Mouse (Mus musculus): ENCODE measurements around the gene Ddx49. TPM values are rescaled to one million over a fixed set of nuclear protein-coding genes. Genes with fewer than 3 reads are reported as not detected.
A peak's percentile ranks its signal among the peaks of the same experiment; 100 is the strongest.

Gene Ddx49
- polyA plus RNA-seq, 1 experiment: 49.4 TPM

- H3K4me3 ChIP-seq (ENCODE audit: low read depth, low read length): no peak overlapping the region
- no peak overlapping the region for H3K27ac ChIP-seq (ENCODE audit: insufficient read depth, low read depth, low read length)
- 0 out of 2 replicates have a peak, but pooled peaks cover 3% of the 10 kb centered on the region for H3K4me1 ChIP-seq (ENCODE audit: control insufficient read depth, insufficient read depth, insufficient read length, low read length)
- TF ChIP-seq CTCF (IDR thresholded peaks at IDR 0.05; ENCODE audit: extremely low read depth, insufficient read length, insufficient replicate concordance, low read depth, low read length) (no peak), POLR2A (IDR thresholded peaks at IDR 0.05; ENCODE audit: low read depth, low read length) (no peak)
- no peaks in the 10 kb centered on the region; the same call in 1 of the 2 replicates for H3K27me3 ChIP-seq (ENCODE audit: control insufficient read depth, insufficient read depth, low read length)
- WGBS: 77% methylated on average over 5 of the region's 5 CpGs
- peaks cover 7% of the 10 kb centered on the region for H3K36me3 ChIP-seq (ENCODE audit: control insufficient read depth, insufficient read depth, low read length)
These were observed 15.6 kb upstream of the Ddx49 start for GRCm38 (mm10) chr8:70317872-70318271.

- H3K4me1 ChIP-seq (ENCODE audit: control insufficient read depth, insufficient read depth, insufficient read length, low read length): 0 out of 2 replicates have a peak, but pooled peaks cover 3% of the 10 kb centered on the region
- H3K4me3 ChIP-seq (ENCODE audit: low read depth, low read length): no peak overlapping the region
- no peak for TF ChIP-seq CTCF (IDR thresholded peaks at IDR 0.05; ENCODE audit: extremely low read depth, insufficient read length, insufficient replicate concordance, low read depth, low read length)
- no peak for TF ChIP-seq POLR2A (IDR thresholded peaks at IDR 0.05; ENCODE audit: low read depth, low read length)
- WGBS: 23% methylated on average over 15 of the region's 15 CpGs
- no peak overlapping the region for H3K27ac ChIP-seq (ENCODE audit: insufficient read depth, low read depth, low read length)
- H3K27me3 ChIP-seq (ENCODE audit: control insufficient read depth, insufficient read depth, low read length): no peaks in the 10 kb centered on the region; the same call in 1 of the 2 replicates
- H3K36me3 ChIP-seq (ENCODE audit: control insufficient read depth, insufficient read depth, low read length): peaks cover 13% of the 10 kb centered on the region
These were observed 14.5 kb upstream of the Ddx49 start for GRCm38 (mm10) chr8:70316511-70317504.

GRCm38 (mm10) chr8:70315624-70316510, 13.6 kb upstream of the Ddx49 start, which contains the start of gene Cers1:
Gene Cers1, plus strand, starts transcription at chr8:70315775.
- peaks cover 21% of the 10 kb centered on the region for H3K36me3 ChIP-seq (ENCODE audit: control insufficient read depth, insufficient read depth, low read length)
- H3K4me3 ChIP-seq (ENCODE audit: low read depth, low read length): peak within 1 kb of the TSS; percentile 59
- TF ChIP-seq CTCF (IDR thresholded peaks at IDR 0.05; ENCODE audit: extremely low read depth, insufficient read length, insufficient replicate concordance, low read depth, low read length): no peak
- no peak for TF ChIP-seq POLR2A (IDR thresholded peaks at IDR 0.05; ENCODE audit: low read depth, low read length)
- H3K27me3 ChIP-seq (ENCODE audit: control insufficient read depth, insufficient read depth, low read length): no peaks in the 10 kb centered on the region; the same call in 1 of the 2 replicates
- WGBS: 3% methylated on average over 66 of the region's 66 CpGs
- H3K4me1 ChIP-seq (ENCODE audit: control insufficient read depth, insufficient read depth, insufficient read length, low read length): 0 out of 2 replicates have a peak, but pooled peaks cover 3% of the 10 kb centered on the region
- no peak within 1 kb of the TSS for H3K27ac ChIP-seq (ENCODE audit: insufficient read depth, low read depth, low read length)

GRCm38 (mm10) chr8:70313399-70313798, 11.1 kb upstream of the Ddx49 start:
- Histone ChIP-seq H3K27me3 (ENCODE audit: control insufficient read depth, insufficient read depth, low read length) (no peaks in the 10 kb centered on the region; the same call in 1 of the 2 replicates), H3K4me1 (ENCODE audit: control insufficient read depth, insufficient read depth, insufficient read length, low read length) (0 out of 2 replicates have a peak, but pooled peaks cover 3% of the 10 kb centered on the region), H3K27ac (ENCODE audit: insufficient read depth, low read depth, low read length) (no peak overlapping the region), H3K36me3 (ENCODE audit: control insufficient read depth, insufficient read depth, low read length) (peaks cover 38% of the 10 kb centered on the region), H3K4me3 (ENCODE audit: low read depth, low read length) (no peak overlapping the region)
- 62% methylated on average over 2 of the region's 2 CpGs for WGBS
- TF ChIP-seq POLR2A (IDR thresholded peaks at IDR 0.05; ENCODE audit: low read depth, low read length) (no peak), CTCF (IDR thresholded peaks at IDR 0.05; ENCODE audit: extremely low read depth, insufficient read length, insufficient replicate concordance, low read depth, low read length) (no peak)

- Histone ChIP-seq H3K36me3 (ENCODE audit: control insufficient read depth, insufficient read depth, low read length) (peaks cover 68% of the 10 kb centered on the region), H3K4me3 (ENCODE audit: low read depth, low read length) (no peak overlapping the region), H3K27ac (ENCODE audit: insufficient read depth, low read depth, low read length) (no peak overlapping the region), H3K27me3 (ENCODE audit: control insufficient read depth, insufficient read depth, low read length) (no peaks in the 10 kb centered on the region), H3K4me1 (ENCODE audit: control insufficient read depth, insufficient read depth, insufficient read length, low read length) (no peaks in the 10 kb centered on the region)
- WGBS: 28% methylated on average over 2 of the region's 2 CpGs
- no peak for TF ChIP-seq POLR2A (IDR thresholded peaks at IDR 0.05; ENCODE audit: low read depth, low read length)
- TF ChIP-seq CTCF (IDR thresholded peaks at IDR 0.05; ENCODE audit: extremely low read depth, insufficient read length, insufficient replicate concordance, low read depth, low read length): peak; percentile 54; the same call in 1 of the 2 replicates
These were observed 7.0 kb upstream of the Ddx49 start for GRCm38 (mm10) chr8:70309311-70309710.

GRCm38 (mm10) chr8:70302901-70303300, 612 bp upstream of the Ddx49 start:
- WGBS: under 1% methylated on average over 16 of the region's 16 CpGs
- peaks cover 5% of the 10 kb centered on the region; the same call in 1 of the 2 replicates for H3K4me1 ChIP-seq (ENCODE audit: control insufficient read depth, insufficient read depth, insufficient read length, low read length)

More at GRCm38 (mm10) chr8:70302901-70303300, 612 bp upstream of the Ddx49 start:
- Histone ChIP-seq H3K4me3 (ENCODE audit: low read depth, low read length) (peak overlapping the region; percentile 81), H3K27me3 (ENCODE audit: control insufficient read depth, insufficient read depth, low read length) (no peaks in the 10 kb centered on the region), H3K36me3 (ENCODE audit: control insufficient read depth, insufficient read depth, low read length) (peaks cover 32% of the 10 kb centered on the region), H3K27ac (ENCODE audit: insufficient read depth, low read depth, low read length) (peak overlapping the region; percentile 47)
- no peak for TF ChIP-seq POLR2A (IDR thresholded peaks at IDR 0.05; ENCODE audit: low read depth, low read length)
- no peak for TF ChIP-seq CTCF (IDR thresholded peaks at IDR 0.05; ENCODE audit: extremely low read depth, insufficient read length, insufficient replicate concordance, low read depth, low read length)
